Mouse (Mus musculus) ES-E14 (cell line): Measurements from ENCODE around the gene Fsd1.

Experiments
- CHD2 ChIP-seq: IDR thresholded peaks from 2 replicates; pipeline ENCODE4 v1.6.1; 2014; ENCODE audit warnings: mild to moderate bottlenecking, low read depth, low read length, inconsistent platforms
- HCFC1 ChIP-seq: IDR thresholded peaks from 2 replicates; pipeline ENCODE4 v1.6.1; 2012; ENCODE audit warnings: low read length, inconsistent platforms, borderline replicate concordance; ENCODE audit not compliant: insufficient read depth
- ZC3H11A ChIP-seq: IDR thresholded peaks from 2 replicates; pipeline ENCODE4 v1.6.1; 2012; ENCODE audit warnings: low read depth, mild to moderate bottlenecking, inconsistent platforms, low read length, borderline replicate concordance

DNA sequence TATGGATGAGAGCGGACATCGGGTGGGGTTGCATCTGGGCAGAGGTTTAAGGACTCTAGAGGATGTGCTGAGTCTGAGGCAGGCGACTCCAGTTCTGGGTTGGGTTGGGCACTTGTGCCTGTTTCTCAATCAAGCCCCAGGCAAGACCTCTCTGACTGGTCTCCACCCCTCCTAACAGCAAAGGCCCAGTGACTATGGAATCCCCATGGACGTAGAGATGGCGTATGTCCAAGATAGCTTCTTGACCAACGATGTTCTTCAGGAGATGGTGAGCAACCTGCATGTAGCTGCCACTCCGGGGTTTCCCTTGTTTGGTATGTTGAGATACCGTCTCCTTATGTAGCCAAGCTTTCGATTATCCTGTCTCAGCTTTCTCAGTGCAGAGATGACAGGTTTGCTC lies 29.0 kb downstream of the Fsd1 start:
- TF ChIP-seq ZC3H11A (no peak), CHD2 (no peak), HCFC1 (no peak)
